Mouse (Mus musculus) forebrain, embryonic 10.5 days (tissue): Measurements from ENCODE around the gene Retsat. TPM values are rescaled to one million over a fixed set of nuclear protein-coding genes. Genes with fewer than 3 reads are reported as not detected.
A peak's percentile ranks its signal among the peaks of the same experiment; 100 is the strongest.

Experiments used
- DNase-seq: peaks from one replicate; pipeline ENCODE4 v3.0.0-alpha.2; 2017; ENCODE audit warnings: low spot score; ENCODE audit errors: extremely low spot score
- H3K27ac ChIP-seq: fragments of 300-500 bp; sonication (generic); 2 replicates; pipeline ENCODE4 v1.5.1; 2016; ENCODE audit warnings: mild to moderate bottlenecking
- H3K27me3 ChIP-seq: fragments of 300-500 bp; sonication (generic); 2 replicates; pipeline ENCODE4 v1.6.1; 2016; ENCODE audit warnings: mild to moderate bottlenecking; ENCODE audit not compliant: poor library complexity, severe bottlenecking
- H3K36me3 ChIP-seq: fragments of 300-500 bp; sonication (generic); replicated peaks from 2 replicates; pipeline ENCODE4 v1.6.1; 2016; ENCODE audit warnings: mild to moderate bottlenecking, moderate library complexity
- H3K4me1 ChIP-seq: fragments of 300-500 bp; sonication (generic); 2 replicates; pipeline ENCODE4 v1.6.1; 2016
- H3K4me3 ChIP-seq: fragments of 300-500 bp; sonication (generic); 2 replicates; pipeline ENCODE4 v1.5.1; 2016; ENCODE audit warnings: mild to moderate bottlenecking, moderate library complexity
- H3K9me3 ChIP-seq: fragments of 300-500 bp; sonication (generic); 2 replicates; pipeline ENCODE4 v1.6.1; 2016; ENCODE audit warnings: mild to moderate bottlenecking, moderate library complexity
- WGBS: fragments of 180-500 bp; shearing (Covaris S2); methylation state at CpG from one replicate; pipeline ENCODE4 v1.1.7; 2016; 5-methylcytosine and 5-hydroxymethylcytosine counted together
- polyA plus RNA-seq: library from polyadenylated mRNA; unstranded; fragments of >200 nt; fragmentation: Nextera tagmentation; extraction: Ambion mirVana; gene quantifications from 2 replicates; pipeline ENCODE4 v1.2.1, GENCODE M21; 2016

Gene Retsat
- polyA plus RNA-seq, 1 experiment from 2014 or later = 8.3 TPM

DNA sequence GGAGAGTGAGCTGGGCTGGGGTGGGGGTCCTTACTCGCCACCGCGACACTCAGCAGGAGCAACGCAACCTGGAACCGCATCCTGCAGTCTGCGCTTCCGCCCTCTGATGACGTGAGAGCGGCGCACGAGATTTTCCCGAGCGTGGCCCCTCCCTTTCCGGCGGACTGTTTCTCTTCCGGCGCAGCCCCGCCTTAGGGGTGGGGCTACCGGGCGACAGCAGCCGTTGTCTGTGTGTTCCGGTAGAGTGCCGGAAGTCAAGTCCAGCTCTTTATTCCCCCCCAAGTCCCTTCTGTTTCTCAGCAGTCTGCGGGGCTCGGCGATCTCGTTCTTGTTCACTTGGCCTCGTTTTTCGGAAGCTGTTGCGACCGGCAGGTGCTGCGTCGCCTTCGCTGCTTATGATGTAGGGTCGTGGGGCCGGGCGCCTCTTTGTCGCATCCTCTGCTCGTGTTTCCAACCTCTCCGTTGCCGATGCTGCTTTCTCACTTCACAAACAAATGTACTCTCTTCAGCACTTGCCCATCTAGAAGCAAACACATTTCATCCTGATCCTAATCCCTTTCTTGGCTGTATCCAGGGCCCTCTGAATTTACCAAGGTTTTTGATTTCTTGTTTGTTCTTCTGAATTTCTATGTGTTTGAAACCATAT is 18.5 kb downstream of the Retsat start, which contains the start of gene Tgoln1:
Gene Tgoln1 (minus strand): TSS at position 358 of the 646 bp plus-strand sequence.
- under 1% methylated on average over 41 of the region's 41 CpGs for WGBS
- peak within 1 kb of the TSS; percentile 91 for H3K27ac ChIP-seq
- peak within 1 kb of the TSS; percentile 85 for H3K4me3 ChIP-seq
- DNase-seq = peak; percentile 93
- H3K27me3 ChIP-seq = no peaks in the 10 kb centered on the region
- H3K9me3 ChIP-seq = no peaks in the 10 kb centered on the region
- peaks cover 21% of the 10 kb centered on the region for H3K36me3 ChIP-seq
- H3K4me1 ChIP-seq = peaks cover 30% of the 10 kb centered on the region

DNA sequence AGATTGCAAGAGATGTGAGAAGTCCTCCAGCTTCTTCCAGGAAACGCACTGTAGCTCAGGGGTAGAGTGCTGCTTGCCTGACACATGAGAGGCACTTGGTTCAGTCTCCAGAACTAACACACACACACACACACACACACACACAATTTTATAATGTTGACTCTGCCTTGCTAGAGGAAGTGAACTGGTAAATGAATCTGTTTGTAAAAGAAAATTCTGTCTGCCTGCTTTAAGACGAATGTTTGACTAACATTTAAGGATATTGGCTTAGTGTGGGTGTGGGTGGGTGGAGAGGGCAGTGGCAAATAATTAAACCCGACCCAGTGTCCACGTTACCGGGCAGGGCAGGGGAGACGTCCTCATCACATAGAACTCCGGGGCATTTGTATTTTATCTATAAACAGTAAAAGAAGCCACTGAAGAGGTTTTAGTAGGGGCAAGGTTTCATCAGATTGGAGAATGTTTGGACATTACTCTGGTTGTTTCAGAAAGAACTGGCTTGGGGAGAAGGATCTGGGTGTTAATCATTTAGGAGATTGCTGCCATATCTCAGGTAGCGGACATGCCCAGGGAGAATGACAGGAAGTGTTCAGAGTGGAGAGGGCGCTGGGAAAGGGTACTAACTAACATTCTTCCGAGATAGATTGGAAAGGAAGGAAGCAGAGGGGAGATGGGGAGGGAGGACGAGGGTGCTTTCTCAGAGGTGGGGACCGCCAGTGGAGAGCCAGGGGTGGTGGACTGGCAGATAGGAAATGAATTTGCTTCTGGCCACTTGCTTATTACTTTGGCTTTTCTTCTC is 21.7 kb downstream of the Retsat start:
- no peaks in the 10 kb centered on the region for H3K27me3 ChIP-seq
- no peak overlapping the region for H3K4me3 ChIP-seq
- no peaks in the 10 kb centered on the region for H3K36me3 ChIP-seq
- 74% methylated on average over 12 of the region's 12 CpGs for WGBS
- peaks cover 20% of the 10 kb centered on the region for H3K4me1 ChIP-seq
- no peak for DNase-seq
- H3K27ac ChIP-seq = no peak overlapping the region
- H3K9me3 ChIP-seq = no peaks in the 10 kb centered on the region

DNA sequence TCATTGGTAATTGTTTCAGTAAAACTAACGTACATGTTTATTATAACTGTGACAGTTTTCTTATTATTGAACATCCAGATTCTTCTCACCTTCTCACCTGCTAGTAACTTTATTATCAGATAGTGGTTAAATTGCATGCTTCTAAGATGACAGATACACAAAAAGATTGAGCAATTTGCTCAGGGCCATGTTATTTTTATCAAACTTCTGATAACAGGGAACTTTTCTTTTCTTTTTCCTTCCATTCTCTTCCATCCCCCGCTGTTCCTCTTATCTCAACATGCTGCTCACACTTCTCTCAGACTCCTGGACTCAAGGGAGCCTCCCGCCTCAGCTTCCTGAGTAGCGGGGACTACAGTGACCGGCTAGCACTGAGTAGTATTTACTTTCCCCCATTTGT is 22.6 kb downstream of the Retsat start:
- Histone ChIP-seq H3K27me3 (no peaks in the 10 kb centered on the region), H3K36me3 (peaks cover 3% of the 10 kb centered on the region; the same call in 1 of the 2 replicates), H3K4me1 (peaks cover 10% of the 10 kb centered on the region), H3K9me3 (no peaks in the 10 kb centered on the region), H3K4me3 (no peak overlapping the region), H3K27ac (no peak overlapping the region)
- WGBS = 87% methylated on average over 5 of the region's 5 CpGs
- DNase-seq = no peak

DNA sequence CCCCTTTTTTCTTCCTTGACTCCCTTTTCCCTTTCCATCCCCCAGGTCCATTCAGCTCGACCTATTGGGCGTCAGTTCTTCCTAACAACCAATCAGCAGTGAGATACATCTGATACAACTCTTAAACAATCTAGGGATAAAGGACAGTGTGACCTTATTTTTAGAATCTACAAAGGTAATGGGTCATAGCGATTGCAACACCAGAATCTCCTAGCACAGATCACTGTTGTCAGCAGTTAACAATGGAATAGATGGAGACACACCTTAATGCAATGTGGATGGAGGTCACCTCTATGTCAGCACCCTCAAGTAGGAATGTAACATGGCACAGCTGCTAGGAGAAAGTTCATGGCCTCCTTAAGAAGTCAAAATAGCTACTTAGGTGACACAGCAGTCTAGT is 24.6 kb downstream of the Retsat start:
- H3K36me3 ChIP-seq = peaks cover 23% of the 10 kb centered on the region
- H3K9me3 ChIP-seq = no peaks in the 10 kb centered on the region
- no peak overlapping the region for H3K4me3 ChIP-seq
- 43% methylated on average over 3 of the region's 3 CpGs for WGBS
- no peak overlapping the region for H3K27ac ChIP-seq
- no peak for DNase-seq
- H3K27me3 ChIP-seq = no peaks in the 10 kb centered on the region
- no peaks in the 10 kb centered on the region for H3K4me1 ChIP-seq

DNA sequence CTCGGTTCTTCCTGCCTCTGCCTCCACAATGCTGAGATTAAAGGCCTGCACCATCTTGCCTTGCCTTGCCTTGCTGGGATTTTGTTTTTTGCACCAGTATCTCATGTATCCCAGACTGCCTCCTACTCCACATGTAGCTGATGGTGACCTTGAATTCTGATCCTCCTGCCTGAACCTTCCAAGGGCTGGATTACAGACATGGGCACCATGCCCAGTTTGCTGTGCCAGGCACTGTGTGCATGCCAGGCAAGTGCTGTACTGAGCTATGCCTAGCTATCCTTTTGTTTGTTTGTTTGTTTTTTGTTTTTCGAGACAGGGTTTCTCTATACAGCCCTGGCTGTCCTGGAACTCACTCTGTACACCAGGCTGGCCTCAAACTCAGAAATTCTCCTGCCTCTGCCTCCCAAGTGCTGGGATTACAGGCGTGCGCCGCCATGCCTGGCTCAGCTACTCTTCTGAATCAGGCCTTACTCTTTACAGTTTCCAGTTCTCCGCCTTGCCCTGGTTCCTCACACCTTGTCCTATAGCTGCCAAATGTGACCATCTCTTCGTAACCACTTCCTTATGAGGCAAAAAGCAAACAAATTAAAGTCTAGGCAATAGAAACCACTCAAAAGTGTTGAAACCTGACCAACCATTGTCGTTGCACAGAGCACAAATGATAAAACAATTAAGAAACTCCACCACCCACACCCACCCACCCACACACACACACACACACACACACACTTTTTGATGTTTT is 25.6 kb downstream of the Retsat start:
- H3K4me3 ChIP-seq = no peak overlapping the region
- peaks cover 32% of the 10 kb centered on the region for H3K36me3 ChIP-seq
- no peak overlapping the region for H3K27ac ChIP-seq
- DNase-seq = no peak
- H3K9me3 ChIP-seq = no peaks in the 10 kb centered on the region
- H3K4me1 ChIP-seq = no peaks in the 10 kb centered on the region
- WGBS = 88% methylated on average over 8 of the region's 8 CpGs
- H3K27me3 ChIP-seq = no peaks in the 10 kb centered on the region

DNA sequence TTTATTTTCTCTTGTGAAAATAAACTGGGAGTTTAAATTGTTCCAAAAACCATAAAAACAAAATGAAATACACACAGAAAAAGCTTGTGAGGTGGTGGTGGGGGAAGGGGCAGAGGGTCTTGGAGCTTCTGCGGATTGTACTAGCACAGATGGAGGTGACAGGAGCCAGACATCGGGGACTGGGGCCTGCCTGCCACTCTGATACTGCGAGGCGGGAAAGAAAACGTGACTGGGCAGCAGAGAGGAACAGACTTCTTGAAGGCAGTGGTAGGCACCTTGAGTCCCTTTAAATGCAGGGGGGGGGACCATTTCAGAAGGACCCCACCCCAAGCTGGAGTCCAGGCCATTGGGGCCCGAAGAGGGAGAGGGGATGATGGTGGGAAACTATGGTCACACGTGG is 28.1 kb downstream of the Retsat start:
- WGBS = 91% methylated on average over 7 of the region's 7 CpGs

DNA sequence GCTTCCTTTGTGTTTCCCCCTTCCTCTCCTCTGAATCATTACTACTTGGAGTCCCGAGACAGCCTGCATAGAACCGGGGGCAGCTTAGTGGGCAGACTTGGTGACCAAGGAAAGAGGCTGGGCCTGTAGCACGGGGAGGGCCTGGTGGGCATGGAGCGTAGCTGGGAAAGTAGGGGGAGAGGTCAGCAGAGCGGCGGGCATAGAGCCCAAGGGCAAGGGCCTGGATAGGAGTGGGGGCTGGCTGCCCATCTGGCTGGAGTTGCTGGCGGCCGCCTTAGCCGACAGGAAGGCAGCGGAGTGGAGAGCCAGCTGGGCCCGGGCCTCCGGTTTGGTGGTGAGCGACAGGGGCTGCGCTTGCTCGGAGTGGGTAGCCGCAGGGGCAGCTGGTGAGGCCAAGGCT is 29.0 kb downstream of the Retsat start:
- no peaks in the 10 kb centered on the region for H3K9me3 ChIP-seq
- H3K27me3 ChIP-seq = no peaks in the 10 kb centered on the region
- no peaks in the 10 kb centered on the region for H3K4me1 ChIP-seq
- 91% methylated on average over 16 of the region's 16 CpGs for WGBS
- DNase-seq = no peak
- no peak overlapping the region for H3K27ac ChIP-seq
- peaks cover 67% of the 10 kb centered on the region for H3K36me3 ChIP-seq
- H3K4me3 ChIP-seq = no peak overlapping the region

More for the DNA sequence above, 28.1 kb downstream of the Retsat start:
- no peaks in the 10 kb centered on the region for H3K4me1 ChIP-seq
- no peaks in the 10 kb centered on the region for H3K27me3 ChIP-seq
- H3K27ac ChIP-seq = no peak overlapping the region
- no peaks in the 10 kb centered on the region for H3K9me3 ChIP-seq
- DNase-seq = no peak
- H3K36me3 ChIP-seq = peaks cover 58% of the 10 kb centered on the region
- no peak overlapping the region for H3K4me3 ChIP-seq

DNA sequence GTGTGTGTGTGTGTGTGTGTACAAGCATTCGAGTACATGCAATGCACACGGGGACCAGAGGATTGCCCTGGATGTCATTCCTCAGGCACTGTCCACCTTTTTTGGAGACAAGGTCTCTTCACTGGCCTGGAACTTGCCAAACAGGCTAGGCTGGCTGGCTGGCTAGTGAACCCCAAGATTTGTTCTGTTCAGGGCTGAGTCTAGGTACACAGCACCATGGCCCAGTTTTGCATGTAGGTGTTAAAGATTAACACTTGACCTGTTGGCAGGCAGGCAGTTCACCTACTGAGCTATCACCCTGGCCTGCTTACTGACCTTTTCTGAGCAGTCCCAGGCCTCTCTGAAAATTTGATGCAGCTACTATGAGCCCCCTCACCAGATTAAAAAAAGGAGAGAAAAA is 32.1 kb downstream of the Retsat start:
- no peaks in the 10 kb centered on the region for H3K27me3 ChIP-seq
- no peaks in the 10 kb centered on the region for H3K9me3 ChIP-seq
- H3K27ac ChIP-seq = no peak overlapping the region
- H3K4me1 ChIP-seq = no peaks in the 10 kb centered on the region
- H3K4me3 ChIP-seq = no peak overlapping the region
- WGBS = 92% methylated on average over 2 of the region's 2 CpGs
- peaks cover 75% of the 10 kb centered on the region for H3K36me3 ChIP-seq
- DNase-seq = no peak

DNA sequence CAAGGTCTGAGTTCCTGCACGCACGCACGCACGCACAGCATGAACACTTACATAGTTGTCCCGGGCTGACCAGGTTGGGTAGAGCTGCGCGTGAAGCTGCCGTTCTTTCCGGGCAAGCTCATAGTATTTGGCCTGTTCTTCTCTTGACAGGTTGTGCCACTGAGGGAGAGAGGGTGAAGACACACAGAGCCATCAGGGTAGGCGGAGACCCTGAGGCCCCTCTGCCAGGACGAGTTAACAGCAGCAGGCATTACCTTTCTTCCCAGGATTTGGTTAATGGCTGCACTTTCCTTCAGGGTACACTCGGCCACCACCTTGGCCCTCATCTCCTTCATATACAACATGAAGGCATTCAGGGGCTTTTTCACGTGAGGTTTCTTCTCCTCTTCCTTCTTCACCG is 32.7 kb downstream of the Retsat start:
- no peaks in the 10 kb centered on the region for H3K9me3 ChIP-seq
- no peaks in the 10 kb centered on the region for H3K27me3 ChIP-seq
- WGBS = 91% methylated on average over 14 of the region's 14 CpGs
- no peak overlapping the region for H3K4me3 ChIP-seq
- no peaks in the 10 kb centered on the region for H3K4me1 ChIP-seq
- no peak for DNase-seq
- no peak overlapping the region for H3K27ac ChIP-seq
- peaks cover 73% of the 10 kb centered on the region for H3K36me3 ChIP-seq

DNA sequence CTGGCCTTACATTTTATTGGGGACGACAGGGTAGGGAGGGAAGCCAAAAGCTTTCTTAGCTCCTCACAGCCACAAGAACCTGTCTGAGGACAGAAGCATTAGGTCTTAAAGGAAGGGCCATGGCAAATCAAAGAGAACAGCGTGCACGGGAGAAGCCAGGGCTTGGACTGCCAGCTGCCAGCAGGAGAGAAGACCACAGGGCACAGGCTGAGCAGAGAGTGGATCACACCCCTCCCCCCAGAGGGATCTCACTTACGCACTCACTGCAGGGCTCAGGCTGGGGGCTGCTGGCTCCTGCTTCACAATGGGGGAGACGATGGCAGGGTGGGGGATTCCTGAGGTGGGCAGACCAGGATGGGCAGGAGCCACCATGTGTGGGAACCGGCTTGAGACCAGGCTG is 33.4 kb downstream of the Retsat start:
- Histone ChIP-seq H3K4me3 (no peak overlapping the region), H3K4me1 (peaks cover 7% of the 10 kb centered on the region), H3K27ac (no peak overlapping the region), H3K27me3 (no peaks in the 10 kb centered on the region), H3K9me3 (no peaks in the 10 kb centered on the region), H3K36me3 (peaks cover 66% of the 10 kb centered on the region)
- WGBS = 86% methylated on average over 6 of the region's 6 CpGs
- no peak for DNase-seq

DNA sequence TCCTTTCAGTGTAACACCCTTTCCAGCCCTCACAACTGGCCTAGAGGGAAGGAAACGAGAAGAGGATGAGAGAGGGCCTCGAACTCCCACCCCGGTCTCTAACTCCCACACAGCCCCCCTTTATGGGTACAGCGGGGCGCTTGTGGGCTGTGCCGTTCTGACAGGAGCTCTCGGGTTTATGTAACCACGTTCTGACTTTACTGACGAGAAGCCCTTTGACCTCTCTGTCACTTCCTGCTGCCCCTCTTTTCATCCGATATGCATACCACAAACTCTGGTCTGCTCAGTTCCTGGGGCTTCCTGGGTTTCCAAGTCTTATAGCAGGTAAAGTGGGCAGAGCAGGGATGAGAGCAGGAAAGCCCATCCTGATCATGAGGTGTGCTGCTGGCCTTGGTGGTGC is 36.0 kb downstream of the Retsat start:
- Histone ChIP-seq H3K9me3 (no peaks in the 10 kb centered on the region), H3K4me3 (no peak overlapping the region), H3K36me3 (peaks cover 40% of the 10 kb centered on the region), H3K4me1 (peaks cover 7% of the 10 kb centered on the region), H3K27ac (no peak overlapping the region), H3K27me3 (no peaks in the 10 kb centered on the region)
- 80% methylated on average over 10 of the region's 10 CpGs for WGBS
- no peak for DNase-seq

DNA sequence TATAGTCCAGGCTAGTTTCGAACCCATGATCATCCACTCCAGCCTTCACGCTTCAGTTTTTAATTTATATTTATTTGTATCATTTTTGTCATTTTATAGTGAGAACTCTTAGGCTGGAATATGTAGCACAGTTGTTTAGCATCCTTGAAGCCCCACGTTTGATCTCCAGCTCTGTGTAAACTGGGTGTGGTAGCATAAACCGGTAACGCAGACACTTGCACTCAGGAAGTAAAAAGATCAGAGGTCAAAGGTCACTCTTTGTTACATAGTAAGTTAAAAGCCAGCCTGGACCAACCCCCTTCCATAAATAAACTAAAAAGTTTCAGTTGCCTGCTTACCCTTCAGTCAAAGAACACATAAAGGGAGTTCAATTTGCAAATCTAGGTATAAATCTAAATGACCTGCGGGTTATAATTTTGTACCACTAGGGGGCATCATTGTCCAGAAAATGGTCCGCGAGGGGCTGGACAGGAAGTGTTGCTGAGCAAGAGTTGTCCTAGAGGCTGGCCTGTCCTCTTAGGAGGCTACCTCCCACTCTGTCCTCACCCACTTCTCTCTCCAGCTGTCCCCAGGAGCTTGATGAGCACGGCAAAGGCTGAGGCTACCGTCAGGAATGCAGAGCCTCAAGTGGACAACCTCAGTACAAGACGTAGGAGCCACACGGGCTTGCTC is 37.6 kb downstream of the Retsat start:
- peak; percentile 62 for DNase-seq
- Histone ChIP-seq H3K9me3 (no peaks in the 10 kb centered on the region), H3K27me3 (no peaks in the 10 kb centered on the region), H3K4me1 (peaks cover 7% of the 10 kb centered on the region), H3K4me3 (no peak overlapping the region), H3K27ac (peak overlapping the region; percentile 63), H3K36me3 (peaks cover 31% of the 10 kb centered on the region)
- 59% methylated on average over 12 of the region's 12 CpGs for WGBS
